Mouse (Mus musculus): ENCODE data around the gene Nexmif. TPM values are rescaled to one million over a fixed set of nuclear protein-coding genes. Genes with fewer than 3 reads are reported as not detected.

Nexmif gene
- polyA plus RNA-seq, 1 experiment from 2014 or later, result 0.58 TPM

DNA sequence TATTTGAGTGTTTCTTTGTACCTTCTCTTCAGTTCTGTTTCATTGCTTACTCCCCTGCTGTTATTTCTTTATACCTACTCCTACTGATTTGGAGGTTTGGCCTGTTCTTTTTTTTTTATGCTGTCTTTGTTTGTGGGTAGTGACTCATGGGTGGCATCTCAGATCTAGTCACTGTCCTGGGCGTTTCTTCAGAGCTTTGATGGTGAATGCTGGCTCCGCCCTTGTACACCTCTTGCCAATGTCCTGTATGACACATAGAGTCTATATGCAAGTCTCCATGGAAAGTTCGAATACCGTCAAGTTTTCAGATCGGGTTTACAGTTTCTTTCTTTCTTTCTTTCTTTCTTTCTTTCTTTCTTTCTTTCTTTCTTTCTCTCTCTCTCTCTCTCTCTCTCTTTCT is 167.1 kb downstream of the Nexmif start:
- Histone ChIP-seq H3K27ac (replicated peaks) (no peak overlapping the region), H3K4me3 (no peak overlapping the region), H3K9me3 (replicated peaks) (no peaks in the 10 kb centered on the region), H3K4me1 (no peaks in the 10 kb centered on the region), H3K36me3 (no peaks in the 10 kb centered on the region), H3K27me3 (ENCODE audit: low read depth, poor library complexity, severe bottlenecking) (peaks cover 85% of the 10 kb centered on the region)
- no peak for DNase-seq (ENCODE audit: low spot score)
- 83% methylated on average over 5 of the region's 5 CpGs for WGBS

GRCm38 (mm10) chrX:104032756-104033155 is 168.2 kb downstream of the Nexmif start:
- H3K9me3 ChIP-seq (replicated peaks), result no peaks in the 10 kb centered on the region
- H3K27ac ChIP-seq (replicated peaks), result no peak overlapping the region
- H3K27me3 ChIP-seq (ENCODE audit: low read depth, poor library complexity, severe bottlenecking), result peaks cover 85% of the 10 kb centered on the region
- DNase-seq (ENCODE audit: low spot score), result no peak
- no peaks in the 10 kb centered on the region for H3K36me3 ChIP-seq
- whole genome bisulfite sequencing, result 60% methylated on average over 4 of the region's 4 CpGs
- no peaks in the 10 kb centered on the region for H3K4me1 ChIP-seq
- no peak overlapping the region for H3K4me3 ChIP-seq

MicroRNA genes within 50 kb of the gene (microRNA counts, 519-probe panel; counts per million panel counts)
- not detected for microRNA mmu-miR-672

Small RNA genes within 50 kb of the gene (microRNA-seq; reads per million reads assigned to microRNA genes)
- not detected for gene Gm24993
- 68.2 reads per million, percentile 45 among the genes with 10 or more reads in this experiment for gene Mir672

Other genes with a start within 250 kb of the Nexmif start
- 31.0 and 36.0 TPM in 2 replicates for gene Rlim, start 219.9 kb downstream of the Nexmif start, polyA plus RNA-seq (2016; fragmentation: Nextera tagmentation; extraction: Ambion mirVana)
- 10.9 and 12.2 TPM in 2 replicates for gene Abcb7, start 212.7 kb upstream of the Nexmif start, polyA plus RNA-seq (2016; fragmentation: Nextera tagmentation; extraction: Ambion mirVana)

Data from midbrain, embryonic 10.5 days (tissue).